Mouse (Mus musculus): ENCODE results near the gene Crlf2. TPM values are rescaled to one million over a fixed set of nuclear protein-coding genes. Genes with fewer than 3 reads are reported as not detected.

The Crlf2 gene
- total RNA-seq (2021), result 10 to 100 TPM; 31.5 to 37.7 TPM
- long read RNA-seq, experiment 1, partial matches to known transcripts, result 1 of 11 reads
- long read RNA-seq, experiment 1, other reads (novel, unspliced or antisense), result 7 of 11 reads
- long read RNA-seq, experiment 2, partial matches to known transcripts, result 7 of 13 reads
- long read RNA-seq, experiment 2, other reads (novel, unspliced or antisense), result 3 of 13 reads

GRCm38 (mm10) chr5:109558404-109559160 lies at the start of gene Crlf2:
Gene Crlf2, minus strand, starts transcription at chr5:109558993.
- peak within 1 kb of the TSS; percentile 99 for H3K27ac ChIP-seq
- intact Hi-C loops (cut with DNase I), result loop anchor here (5.0 kb wide), 1 partner anchor 134 kb away; the partner anchor contains the start of gene 5430403G16Rik
- H3K4me3 ChIP-seq, result peak within 1 kb of the TSS; percentile 77
- DNase-seq (ENCODE audit: extremely low spot score in 1 of 2, low spot score in 2 of 2), result peak; percentile 94
- TF ChIP-seq CTCF (IDR thresholded peaks at IDR 0.05), result no peak; the same call in 1 of the 2 replicates

GRCm38 (mm10) chr5:109602585-109602984 lies 43.8 kb upstream of the Crlf2 start:
- Histone ChIP-seq H3K4me3 (no peak overlapping the region), H3K27ac (no peak overlapping the region)
- peak; percentile 45 for TF ChIP-seq CTCF (IDR thresholded peaks at IDR 0.05)
- peak in 1 of 2 experiments; percentile 10 for DNase-seq (ENCODE audit: extremely low spot score in 1 of 2, low spot score in 2 of 2)
- intact Hi-C loops (cut with DNase I), result loop anchor here (5.0 kb wide), 1 partner anchor 420 kb away; no protein-coding TSS in a partner anchor

- Histone ChIP-seq H3K4me3 (no peak overlapping the region), H3K27ac (no peak overlapping the region)
- DNase-seq (ENCODE audit: extremely low spot score in 1 of 2, low spot score in 2 of 2), result peak in 1 of 2 experiments; percentile 11
- TF ChIP-seq CTCF (IDR thresholded peaks at IDR 0.05), result peak; percentile 45
- intact Hi-C loops (cut with DNase I), result loop anchor here (5.0 kb wide), 1 partner anchor 421 kb away; no protein-coding TSS in a partner anchor
Observed at GRCm38 (mm10) chr5:109601080-109601479, 42.3 kb upstream of the Crlf2 start.

- Histone ChIP-seq H3K27ac (no peak overlapping the region), H3K4me3 (no peak overlapping the region)
- no peak for TF ChIP-seq CTCF (IDR thresholded peaks at IDR 0.05)
- DNase-seq (ENCODE audit: extremely low spot score in 1 of 2, low spot score in 2 of 2), result no peak
- intact Hi-C loops (cut with DNase I), result no loop called here
Observed at GRCm38 (mm10) chr5:109598876-109599275, 40.1 kb upstream of the Crlf2 start.

- TF ChIP-seq CTCF (IDR thresholded peaks at IDR 0.05), result peak; percentile 47
- no peak overlapping the region for H3K4me3 ChIP-seq
- H3K27ac ChIP-seq, result no peak overlapping the region
- no peak for DNase-seq (ENCODE audit: extremely low spot score in 1 of 2, low spot score in 2 of 2)
- intact Hi-C loops (cut with DNase I), result no loop called here
Observed at GRCm38 (mm10) chr5:109596647-109597046, 37.9 kb upstream of the Crlf2 start.

- H3K4me3 ChIP-seq, result no peak overlapping the region
- DNase-seq (ENCODE audit: extremely low spot score in 1 of 2, low spot score in 2 of 2), result no peak
- H3K27ac ChIP-seq, result no peak overlapping the region
- TF ChIP-seq CTCF (IDR thresholded peaks at IDR 0.05), result no peak
- intact Hi-C loops (cut with DNase I), result loop anchor here (5.0 kb wide), 1 partner anchor 364 kb away; no protein-coding TSS in a partner anchor
Observed at GRCm38 (mm10) chr5:109562829-109563228, 4.0 kb upstream of the Crlf2 start.

- peak overlapping the region; percentile 99; the same call in 1 of the 2 replicates for H3K27ac ChIP-seq
- intact Hi-C loops (cut with DNase I), result loop anchor here (5.0 kb wide), 1 partner anchor 133 kb away; the partner anchor contains the start of gene 5430403G16Rik
- no peak for TF ChIP-seq CTCF (IDR thresholded peaks at IDR 0.05)
- H3K4me3 ChIP-seq, result peak overlapping the region; percentile 77
- DNase-seq (ENCODE audit: extremely low spot score in 1 of 2, low spot score in 2 of 2), result no peak
Observed at GRCm38 (mm10) chr5:109559191-109559590, 398 bp upstream of the Crlf2 start.

- H3K27ac ChIP-seq, result peak overlapping the region; percentile 99
- TF ChIP-seq CTCF (IDR thresholded peaks at IDR 0.05), result no peak
- intact Hi-C loops (cut with DNase I), result loop anchor here (5.0 kb wide), 1 partner anchor 134 kb away; the partner anchor contains the start of gene 5430403G16Rik
Observed at GRCm38 (mm10) chr5:109558123-109558403, 730 bp downstream of the Crlf2 start.

GRCm38 (mm10) chr5:109557321-109558122 lies 1.3 kb downstream of the Crlf2 start:
- no peak for TF ChIP-seq CTCF (IDR thresholded peaks at IDR 0.05)
- Histone ChIP-seq H3K27ac (peak overlapping the region; percentile 99), H3K4me3 (peak overlapping the region; percentile 77)
- intact Hi-C loops (cut with DNase I), result loop anchor here (2.0 to 5.0 kb wide), 2 partner anchors 135 to 551 kb away; partner anchors contain the start of genes 5430403G16Rik and Gtpbp6
- DNase-seq (ENCODE audit: extremely low spot score in 1 of 2, low spot score in 2 of 2), result peak; percentile 97

More at GRCm38 (mm10) chr5:109558123-109558403, 730 bp downstream of the Crlf2 start:
- H3K4me3 ChIP-seq, result peak overlapping the region; percentile 77
- DNase-seq (ENCODE audit: extremely low spot score in 1 of 2, low spot score in 2 of 2), result no peak

- intact Hi-C loops (cut with DNase I), result loop anchor here (2.0 to 5.0 kb wide), 2 partner anchors 136 to 552 kb away; partner anchors contain the start of genes 5430403G16Rik and Gtpbp6
- Histone ChIP-seq H3K4me3 (peak overlapping the region; percentile 77), H3K27ac (peak overlapping the region; percentile 99)
- DNase-seq (ENCODE audit: extremely low spot score in 1 of 2, low spot score in 2 of 2), result peak; percentile 93 to 94
- TF ChIP-seq CTCF (IDR thresholded peaks at IDR 0.05), result no peak
Observed at GRCm38 (mm10) chr5:109556591-109557320, 2.0 kb downstream of the Crlf2 start.

Measured in left cerebral cortex, adult 2 months (tissue).